9 mouse cellular contexts compared by ENCODE assay signal in genomic region chr4:123956703-123957491, GRCm38 (mm10). TPM values are rescaled to one million over a fixed set of nuclear protein-coding genes. Genes with fewer than 3 reads are reported as not detected.
DNase-seq lines count a peak whose midpoint lies in the region; ATAC-seq and TF ChIP-seq lines count a peak whose summit lies in the region.
"Had no signal": no experiment of that assay in that cellular context is flagged by ENCODE, and none has a peak within 500 bp of the region (broad histone marks: within the 10 kb centered on the region; RNA-seq: fewer than 3 reads in every experiment).

No protein-coding gene starts in this region.

- no peaks in the 10 kb centered on the region for H3K36me3 ChIP-seq in forebrain, embryonic 14.5 days (ENCODE audit: control insufficient read depth, insufficient read depth, low read length)
- H3K36me3 ChIP-seq in heart, postnatal 0 days (replicated peaks; ENCODE audit: control insufficient read depth, insufficient read depth, low read length), result no peaks in the 10 kb centered on the region
- H3K36me3 ChIP-seq in liver, embryonic 15.5 days (replicated peaks), result no peaks in the 10 kb centered on the region
- H3K36me3 ChIP-seq in neural tube, embryonic 13.5 days, result no peaks in the 10 kb centered on the region
- no peaks in the 10 kb centered on the region for H3K36me3 ChIP-seq in stomach, postnatal 0 days (ENCODE audit: control insufficient read depth, insufficient read depth, low read length)

- H3K4me2 ChIP-seq in forebrain, embryonic 14.5 days (ENCODE audit: low read length), result peak overlapping the region; percentile 49
- peak overlapping the region; percentile 44 for H3K4me2 ChIP-seq in heart, postnatal 0 days (ENCODE audit: low read depth, low read length)
- 0 out of 2 replicates have a peak overlapping the region, but pooled peaks have one; percentile 33 for H3K4me2 ChIP-seq in liver, embryonic 15.5 days
- peak overlapping the region; percentile 41 for H3K4me2 ChIP-seq in neural tube, embryonic 13.5 days
- H3K4me2 ChIP-seq in stomach, postnatal 0 days (replicated peaks; ENCODE audit: low read depth), result peak overlapping the region; percentile 47

- TF ChIP-seq CTCF in heart, postnatal 0 days (IDR thresholded peaks at IDR 0.05; ENCODE audit: low read depth), result peak; percentile 79
- TF ChIP-seq CTCF in stomach, postnatal 0 days (IDR thresholded peaks at IDR 0.05; ENCODE audit: low read depth), result peak; percentile 86

- H3K27me3 ChIP-seq in forebrain, embryonic 14.5 days (replicated peaks; ENCODE audit: control insufficient read depth, insufficient read depth, low read length), result 0 out of 2 replicates have a peak, but pooled peaks cover 2% of the 10 kb centered on the region
- H3K27me3 ChIP-seq in heart, postnatal 0 days (ENCODE audit: control insufficient read depth, insufficient read depth, low read length), result peaks cover 11% of the 10 kb centered on the region
- H3K27me3 ChIP-seq in liver, embryonic 15.5 days, result peaks cover 16% of the 10 kb centered on the region
- peaks cover 61% of the 10 kb centered on the region for H3K27me3 ChIP-seq in neural tube, embryonic 13.5 days
- H3K27me3 ChIP-seq in stomach, postnatal 0 days (ENCODE audit: control insufficient read depth, insufficient read depth, low read length), result no peaks in the 10 kb centered on the region; the same call in 1 of the 2 replicates

- ATAC-seq in forebrain, embryonic 14.5 days, result peak; percentile 92
- peak; percentile 72 for ATAC-seq in heart, postnatal 0 days (ENCODE audit: insufficient read depth, low read depth)
- ATAC-seq in liver, embryonic 15.5 days (ENCODE audit: insufficient read depth), result peak; percentile 52
- ATAC-seq in neural tube, embryonic 13.5 days (ENCODE audit: low read depth), result peak; percentile 91
- ATAC-seq in stomach, postnatal 0 days (ENCODE audit: low FRiP score, low TSS enrichment), result peak; percentile 76

- no peak overlapping the region for H3K27ac ChIP-seq in forebrain, embryonic 14.5 days (ENCODE audit: low read depth, low read length)
- no peak overlapping the region for H3K27ac ChIP-seq in heart, postnatal 0 days (ENCODE audit: low read depth)
- no peak overlapping the region for H3K27ac ChIP-seq in liver, embryonic 15.5 days (replicated peaks)
- H3K27ac ChIP-seq in neural tube, embryonic 13.5 days (replicated peaks), result no peak overlapping the region
- no peak overlapping the region for H3K27ac ChIP-seq in stomach, postnatal 0 days (replicated peaks)
- H3K27ac ChIP-seq: macrophage had no signal

- H3K9me3 ChIP-seq in forebrain, embryonic 14.5 days (replicated peaks; ENCODE audit: control insufficient read depth, low read length), result no peaks in the 10 kb centered on the region
- no peaks in the 10 kb centered on the region for H3K9me3 ChIP-seq in heart, postnatal 0 days (replicated peaks; ENCODE audit: control insufficient read depth, low read length)
- H3K9me3 ChIP-seq in liver, embryonic 15.5 days (replicated peaks), result no peaks in the 10 kb centered on the region
- no peaks in the 10 kb centered on the region for H3K9me3 ChIP-seq in neural tube, embryonic 13.5 days
- H3K9me3 ChIP-seq in stomach, postnatal 0 days (ENCODE audit: control insufficient read depth, low read length), result no peaks in the 10 kb centered on the region

- DNase-seq in ES-CJ7 (ENCODE audit: low read depth, low spot score), result peak; percentile 70
- peak; percentile 71 for DNase-seq in cerebellum, adult 11-12 months
- DNase-seq in forebrain, embryonic 14.5 days (ENCODE audit: low spot score), result peak; percentile 86
- peak; percentile 34 for DNase-seq in heart, postnatal 0 days (ENCODE audit: low spot score)
- peak; percentile 63 to 89 for DNase-seq in kidney, postnatal 36 days
- peak; percentile 85 for DNase-seq in stomach, postnatal 0 days (ENCODE audit: low spot score)

- H3K4me1 ChIP-seq in forebrain, embryonic 14.5 days (ENCODE audit: control insufficient read depth, insufficient read depth, low read length), result no peaks in the 10 kb centered on the region; the same call in none of the 2 replicates
- no peaks in the 10 kb centered on the region for H3K4me1 ChIP-seq in heart, postnatal 0 days (ENCODE audit: control insufficient read depth, insufficient read depth)
- H3K4me1 ChIP-seq in liver, embryonic 15.5 days (replicated peaks), result peaks cover 17% of the 10 kb centered on the region; the same call in 1 of the 2 replicates
- H3K4me1 ChIP-seq in neural tube, embryonic 13.5 days (replicated peaks), result peaks cover 15% of the 10 kb centered on the region
- peaks cover 5% of the 10 kb centered on the region; the same call in 1 of the 2 replicates for H3K4me1 ChIP-seq in stomach, postnatal 0 days (replicated peaks; ENCODE audit: control insufficient read depth, insufficient read depth)

- peak overlapping the region; percentile 13; the same call in 1 of the 2 replicates for H3K4me3 ChIP-seq in forebrain, embryonic 14.5 days (ENCODE audit: low read depth, low read length)
- 0 out of 2 replicates have a peak overlapping the region, but pooled peaks have one; percentile 9 for H3K4me3 ChIP-seq in heart, postnatal 0 days (ENCODE audit: low read depth, low read length)
- H3K4me3 ChIP-seq in liver, embryonic 15.5 days (replicated peaks), result no peak overlapping the region
- 0 out of 2 replicates have a peak overlapping the region, but pooled peaks have one; percentile 13 for H3K4me3 ChIP-seq in neural tube, embryonic 13.5 days
- H3K4me3 ChIP-seq in stomach, postnatal 0 days (ENCODE audit: low read depth, low read length), result peak overlapping the region; percentile 13; the same call in 1 of the 2 replicates

- H3K9ac ChIP-seq in forebrain, embryonic 14.5 days (ENCODE audit: low read length), result peak overlapping the region; percentile 41; the same call in 1 of the 2 replicates
- no peak overlapping the region for H3K9ac ChIP-seq in heart, postnatal 0 days (replicated peaks; ENCODE audit: low read depth, low read length)
- no peak overlapping the region for H3K9ac ChIP-seq in liver, embryonic 15.5 days
- H3K9ac ChIP-seq in neural tube, embryonic 13.5 days, result 0 out of 2 replicates have a peak overlapping the region, but pooled peaks have one; percentile 1
- H3K9ac ChIP-seq in stomach, postnatal 0 days (ENCODE audit: low read length), result no peak overlapping the region

- WGBS in forebrain, embryonic 14.5 days, result 6% methylated on average over 31 of the region's 31 CpGs
- 7% methylated on average over 31 of the region's 31 CpGs for WGBS in heart, postnatal 0 days
- WGBS in liver, embryonic 15.5 days (ENCODE audit: insufficient replicate concordance), result 7% methylated on average over 31 of the region's 31 CpGs
- WGBS in neural tube, embryonic 13.5 days, result 7% methylated on average over 31 of the region's 31 CpGs
- WGBS in stomach, postnatal 0 days, result 3% methylated on average over 31 of the region's 31 CpGs

- no peak for TF ChIP-seq EP300 in heart, postnatal 0 days (IDR thresholded peaks at IDR 0.05; ENCODE audit: low read depth)
- no peak for TF ChIP-seq EP300 in stomach, postnatal 0 days (optimal IDR thresholded peaks at IDR 0.05)

RNA-seq across cellular contexts. Expression of gene 4930535I16Rik, which starts 39.1 kb away (rescaled TPM):
- not detected in 2 replicates for polyA plus RNA-seq in forebrain, embryonic 14.5 days (2014; fragmentation: Nextera tagmentation; extraction: Ambion mirVana)
- total RNA-seq in heart, postnatal 0 days (2014; rRNA removed; ENCODE audit: low replicate concordance), result not detected in 2 replicates
- polyA plus RNA-seq in heart, postnatal 0 days (2015; fragmentation: Nextera tagmentation; extraction: Ambion mirVana), result 0.25 TPM in 1 of 2 replicates, not detected in the other
- not detected in 2 replicates for polyA plus RNA-seq in liver, embryonic 15.5 days (2015; fragmentation: Nextera tagmentation; extraction: Ambion mirVana)
- polyA plus RNA-seq in neural tube, embryonic 13.5 days (2015; fragmentation: Nextera tagmentation; extraction: Ambion mirVana), result not detected in 2 replicates
- polyA plus RNA-seq in stomach, postnatal 0 days (2015; fragmentation: Nextera tagmentation; extraction: Ambion mirVana), result not detected in 2 replicates
- polyA plus RNA-seq: macrophage had no signal

RNA-seq across cellular contexts. Expression of gene Rragc, which starts 39.7 kb away (rescaled TPM):
- 42.5 and 47.9 TPM in 2 replicates for polyA plus RNA-seq in forebrain, embryonic 14.5 days (2014; fragmentation: Nextera tagmentation; extraction: Ambion mirVana)
- 43.0 and 50.7 TPM in 2 replicates for total RNA-seq in heart, postnatal 0 days (2014; rRNA removed; ENCODE audit: low replicate concordance)
- 30.2 and 34.2 TPM in 2 replicates for polyA plus RNA-seq in heart, postnatal 0 days (2015; fragmentation: Nextera tagmentation; extraction: Ambion mirVana)
- 20.0 and 22.3 TPM in 2 replicates for polyA plus RNA-seq in liver, embryonic 15.5 days (2015; fragmentation: Nextera tagmentation; extraction: Ambion mirVana)
- 49.9 and 58.3 TPM in 2 replicates for polyA plus RNA-seq in neural tube, embryonic 13.5 days (2015; fragmentation: Nextera tagmentation; extraction: Ambion mirVana)
- polyA plus RNA-seq in stomach, postnatal 0 days (2015; fragmentation: Nextera tagmentation; extraction: Ambion mirVana), result 38.3 and 41.2 TPM in 2 replicates

RNA-seq across cellular contexts. Expression of gene Mycbp, which starts 52.3 kb away (rescaled TPM):
- polyA plus RNA-seq in forebrain, embryonic 14.5 days (2014; fragmentation: Nextera tagmentation; extraction: Ambion mirVana), result 33.6 and 42.8 TPM in 2 replicates
- total RNA-seq in heart, postnatal 0 days (2014; rRNA removed; ENCODE audit: low replicate concordance), result 14.3 and 15.7 TPM in 2 replicates
- 61.5 and 68.9 TPM in 2 replicates for polyA plus RNA-seq in heart, postnatal 0 days (2015; fragmentation: Nextera tagmentation; extraction: Ambion mirVana)
- 40.2 and 45.1 TPM in 2 replicates for polyA plus RNA-seq in liver, embryonic 15.5 days (2015; fragmentation: Nextera tagmentation; extraction: Ambion mirVana)
- polyA plus RNA-seq in neural tube, embryonic 13.5 days (2015; fragmentation: Nextera tagmentation; extraction: Ambion mirVana), result 33.5 and 39.3 TPM in 2 replicates
- 82.4 and 90.3 TPM in 2 replicates for polyA plus RNA-seq in stomach, postnatal 0 days (2015; fragmentation: Nextera tagmentation; extraction: Ambion mirVana)

Comparison
In these comparisons a context has a peak if more than half of its experiments do, and no peak if none do; other contexts are left out.
1. DNase-seq: peak in every context shown above with its lines; median percentile 86 in forebrain, embryonic 14.5 days; 85 in stomach, postnatal 0 days; 76 in kidney, postnatal 36 days; 71 in cerebellum, adult 11-12 months; 70 in ES-CJ7; 34 in heart, postnatal 0 days.
2. H3K9ac ChIP-seq: peak in forebrain, embryonic 14.5 days (single experiment) and neural tube, embryonic 13.5 days (single experiment); none in heart, postnatal 0 days (single experiment), liver, embryonic 15.5 days (single experiment) and stomach, postnatal 0 days (single experiment).
3. Peak in every context shown above with its lines, with median percentiles within 50 percentile points of each other: ATAC-seq and H3K4me2 ChIP-seq.